Mouse (Mus musculus) neural tube, embryonic 13.5 days (tissue): ENCODE results near the gene Celf2. TPM values are rescaled to one million over a fixed set of nuclear protein-coding genes. Genes with fewer than 3 reads are reported as not detected.

Experiments
- ATAC-seq: fragments of 200-750 bp; cut with Nextera tagmentation; 2 replicates; pipeline ENCODE4 v1.8.0; 2017; ENCODE audit warnings: low read depth, mild to moderate bottlenecking, moderate TSS enrichment, moderate library complexity
- H3K27ac ChIP-seq: fragments of 300-500 bp; sonication (generic); replicated peaks from 2 replicates; pipeline ENCODE4 v1.5.1; 2015; ENCODE audit warnings: moderate library complexity, mild to moderate bottlenecking, inconsistent platforms
- H3K27me3 ChIP-seq: fragments of 300-500 bp; sonication (generic); 2 replicates; pipeline ENCODE4 v1.6.1; 2015; ENCODE audit warnings: mild to moderate bottlenecking, inconsistent platforms
- H3K36me3 ChIP-seq: fragments of 300-500 bp; sonication (generic); 2 replicates; pipeline ENCODE4 v1.6.1; 2015; ENCODE audit warnings: mild to moderate bottlenecking, inconsistent platforms
- H3K4me1 ChIP-seq: fragments of 300-500 bp; sonication (generic); replicated peaks from 2 replicates; pipeline ENCODE4 v1.6.1; 2015; ENCODE audit warnings: inconsistent platforms
- H3K4me2 ChIP-seq: fragments of 300-500 bp; sonication (generic); 2 replicates; pipeline ENCODE4 v1.6.1; 2015; ENCODE audit warnings: inconsistent platforms, mild to moderate bottlenecking, moderate library complexity
- H3K4me3 ChIP-seq: fragments of 300-500 bp; sonication (generic); 2 replicates; pipeline ENCODE4 v1.5.1; 2015; ENCODE audit warnings: mild to moderate bottlenecking, inconsistent platforms
- H3K9ac ChIP-seq: fragments of 300-500 bp; sonication (generic); 2 replicates; pipeline ENCODE4 v1.6.1; 2015; ENCODE audit warnings: moderate library complexity, mild to moderate bottlenecking, inconsistent platforms
- H3K9me3 ChIP-seq: fragments of 300-500 bp; sonication (generic); 2 replicates; pipeline ENCODE4 v1.6.1; 2016; ENCODE audit warnings: inconsistent platforms
- WGBS: fragments of 180-500 bp; shearing (Covaris S2); methylation state at CpG from one replicate; pipeline ENCODE4 v1.1.7; 2015; 5-methylcytosine and 5-hydroxymethylcytosine counted together
- polyA plus RNA-seq: library from polyadenylated mRNA; unstranded; fragments of >200 nt; fragmentation: Nextera tagmentation; extraction: Ambion mirVana; gene quantifications from 2 replicates; pipeline ENCODE4 v1.2.1, GENCODE M21; 2015

Gene Celf2
- polyA plus RNA-seq, 1 experiment from 2014 or later = 111 TPM

- H3K27me3 ChIP-seq = no peaks in the 10 kb centered on the region
- H3K27ac ChIP-seq = no peak overlapping the region
- WGBS = 81% methylated on average over 9 of the region's 9 CpGs
- H3K9ac ChIP-seq = no peak overlapping the region
- ATAC-seq = no peak
- no peak overlapping the region for H3K4me3 ChIP-seq
- H3K4me1 ChIP-seq = peaks cover 17% of the 10 kb centered on the region
- H3K36me3 ChIP-seq = no peaks in the 10 kb centered on the region
- H3K9me3 ChIP-seq = no peaks in the 10 kb centered on the region
- H3K4me2 ChIP-seq = no peak overlapping the region
Observed at GRCm38 (mm10) chr2:6945638-6946415, 563.5 kb downstream of the Celf2 start.

DNA sequence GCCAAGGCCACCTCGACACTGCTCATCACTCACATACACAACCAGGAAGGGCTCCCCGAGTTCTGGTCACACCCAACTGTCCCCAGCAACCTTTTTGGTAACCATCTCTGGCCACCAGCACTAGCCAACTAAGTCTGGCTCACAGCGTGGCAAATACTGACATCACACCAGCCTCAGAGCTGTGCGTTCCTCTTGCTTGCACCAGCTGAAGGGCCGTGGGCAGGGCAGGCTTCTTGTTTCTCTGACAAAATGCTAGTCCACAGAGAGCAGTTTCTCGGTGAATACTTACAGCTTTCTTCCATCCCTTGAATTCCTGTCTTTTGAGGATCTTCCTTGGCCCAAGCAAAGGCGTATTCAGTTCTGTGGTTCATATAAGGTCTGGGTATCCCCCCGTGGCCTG is 565.7 kb downstream of the Celf2 start:
- Histone ChIP-seq H3K9ac (no peak overlapping the region), H3K4me2 (no peak overlapping the region), H3K27me3 (no peaks in the 10 kb centered on the region), H3K36me3 (no peaks in the 10 kb centered on the region), H3K4me1 (peaks cover 17% of the 10 kb centered on the region), H3K4me3 (no peak overlapping the region), H3K9me3 (no peaks in the 10 kb centered on the region), H3K27ac (0 out of 2 replicates have a peak overlapping the region, but pooled peaks have one; percentile 23)
- no peak for ATAC-seq
- WGBS = 87% methylated on average over 8 of the region's 8 CpGs

DNA sequence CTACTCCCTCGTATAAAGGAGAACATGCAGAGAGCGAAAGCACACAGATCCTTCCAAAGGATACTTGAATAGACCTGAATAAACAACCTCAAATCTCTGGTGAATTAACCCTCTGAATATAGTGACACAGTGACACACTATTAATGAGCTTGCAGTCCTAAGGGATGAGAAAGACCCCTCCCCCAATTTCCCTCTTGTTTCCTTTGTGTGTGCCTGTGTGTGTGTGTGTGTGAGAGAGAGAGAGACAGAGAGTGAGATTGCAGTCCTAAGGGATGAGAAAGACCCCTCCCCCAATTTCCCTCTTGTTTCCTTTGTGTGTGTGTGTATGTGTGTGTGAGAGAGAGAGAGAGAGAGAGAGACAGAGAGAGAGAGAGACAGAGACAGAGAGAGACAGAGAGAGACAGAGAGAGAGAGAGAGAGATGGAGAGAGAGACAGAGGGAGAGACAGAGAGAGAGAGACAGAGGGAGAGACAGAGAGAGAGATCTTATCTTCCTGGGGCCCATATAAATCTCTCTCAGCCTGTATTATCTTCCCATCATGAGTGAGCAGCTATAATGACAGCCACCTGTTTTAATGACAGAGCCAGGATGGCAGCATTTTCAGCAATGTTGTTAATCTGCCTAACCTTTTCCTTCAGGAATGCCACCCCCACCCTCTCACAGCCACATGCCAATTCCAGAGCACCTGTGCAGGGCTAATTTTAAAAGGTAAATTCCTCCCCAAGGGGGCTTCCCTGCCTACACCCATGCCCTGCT is 566.5 kb downstream of the Celf2 start:
- H3K4me2 ChIP-seq = no peak overlapping the region
- H3K36me3 ChIP-seq = no peaks in the 10 kb centered on the region
- no peaks in the 10 kb centered on the region for H3K9me3 ChIP-seq
- H3K4me1 ChIP-seq = peaks cover 17% of the 10 kb centered on the region
- 36% methylated on average over 2 of the region's 2 CpGs for WGBS
- H3K9ac ChIP-seq = no peak overlapping the region
- no peak overlapping the region for H3K4me3 ChIP-seq
- H3K27ac ChIP-seq = peak overlapping the region; percentile 38; the same call in 1 of the 2 replicates
- no peaks in the 10 kb centered on the region; the same call in 1 of the 2 replicates for H3K27me3 ChIP-seq
- peak; percentile 77; the same call in 1 of the 2 replicates for ATAC-seq

DNA sequence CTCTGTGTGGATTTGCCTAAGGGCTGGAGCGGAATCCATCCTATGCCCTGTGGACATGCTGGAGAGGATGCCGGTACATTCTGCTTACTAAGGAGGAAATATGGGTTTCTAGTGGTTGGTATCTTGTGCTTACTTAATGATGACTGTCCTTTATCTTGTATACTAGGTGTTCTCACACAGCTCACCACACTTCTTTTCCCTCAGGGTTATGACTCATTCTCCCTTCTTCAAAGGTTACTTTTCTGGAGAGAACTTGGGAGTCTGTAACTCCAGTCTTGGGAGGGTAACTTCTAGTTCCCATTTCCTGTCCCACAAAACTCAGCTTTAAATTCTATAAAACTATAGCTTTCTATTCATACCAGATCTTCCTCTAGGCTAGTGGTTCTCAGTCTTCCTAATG is 570.2 kb downstream of the Celf2 start:
- WGBS = 92% methylated on average over 2 of the region's 2 CpGs

GRCm38 (mm10) chr2:6933130-6933529 is 576.2 kb downstream of the Celf2 start:
- ATAC-seq = peak; percentile 68; the same call in 1 of the 2 replicates
- no peak overlapping the region for H3K4me3 ChIP-seq
- H3K9ac ChIP-seq = no peak overlapping the region
- 16% methylated on average over 12 of the region's 12 CpGs for WGBS
- no peaks in the 10 kb centered on the region for H3K9me3 ChIP-seq
- no peaks in the 10 kb centered on the region; the same call in 1 of the 2 replicates for H3K27me3 ChIP-seq
- H3K27ac ChIP-seq = 0 out of 2 replicates have a peak overlapping the region, but pooled peaks have one; percentile 28
- H3K36me3 ChIP-seq = no peaks in the 10 kb centered on the region
- H3K4me1 ChIP-seq = peaks cover 17% of the 10 kb centered on the region
- H3K4me2 ChIP-seq = peak overlapping the region; percentile 30; the same call in 1 of the 2 replicates

More for the DNA sequence above, 570.2 kb downstream of the Celf2 start:
- Histone ChIP-seq H3K4me3 (no peak overlapping the region), H3K9me3 (no peaks in the 10 kb centered on the region), H3K4me1 (peaks cover 19% of the 10 kb centered on the region), H3K27me3 (no peaks in the 10 kb centered on the region; the same call in 1 of the 2 replicates), H3K36me3 (no peaks in the 10 kb centered on the region), H3K9ac (no peak overlapping the region), H3K27ac (no peak overlapping the region), H3K4me2 (no peak overlapping the region)
- no peak for ATAC-seq

DNA sequence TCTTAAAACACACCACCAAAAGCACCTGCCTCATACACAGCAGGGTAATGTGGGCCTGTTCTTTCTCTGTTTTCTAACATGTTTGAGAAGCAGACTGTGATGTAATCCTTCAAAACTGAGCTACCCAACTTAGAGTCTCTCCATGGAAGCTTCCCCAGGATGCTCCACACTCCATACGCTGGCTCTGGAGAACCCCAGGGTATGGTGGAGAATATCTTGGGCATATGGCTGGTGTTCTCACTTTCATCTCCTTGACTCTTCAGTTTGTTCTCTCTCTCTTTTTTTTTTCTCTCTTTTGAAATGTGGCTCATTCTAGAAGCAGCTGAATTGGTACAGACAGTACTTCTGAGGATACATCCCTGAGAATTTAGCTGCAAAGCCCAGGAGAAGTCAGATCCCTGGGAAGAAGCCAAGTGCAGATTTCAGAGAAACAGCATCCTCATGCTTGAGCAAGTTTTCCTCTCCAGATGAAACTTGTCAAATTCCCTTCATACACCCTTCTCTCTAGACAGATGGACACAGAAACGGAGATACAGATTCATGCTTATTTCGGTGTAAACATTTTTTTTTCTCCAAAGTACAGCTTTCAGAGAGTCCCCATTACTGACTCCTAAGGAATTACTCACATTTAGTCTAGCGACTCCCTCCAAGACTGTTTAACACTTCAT is 581.5 kb downstream of the Celf2 start:
- no peak for ATAC-seq
- 90% methylated on average over 4 of the region's 4 CpGs for WGBS
- no peak overlapping the region for H3K4me2 ChIP-seq
- no peak overlapping the region for H3K9ac ChIP-seq
- H3K4me3 ChIP-seq = no peak overlapping the region
- no peaks in the 10 kb centered on the region for H3K9me3 ChIP-seq
- H3K27ac ChIP-seq = no peak overlapping the region
- peaks cover 1% of the 10 kb centered on the region; the same call in 1 of the 2 replicates for H3K4me1 ChIP-seq
- no peaks in the 10 kb centered on the region for H3K27me3 ChIP-seq
- H3K36me3 ChIP-seq = no peaks in the 10 kb centered on the region

DNA sequence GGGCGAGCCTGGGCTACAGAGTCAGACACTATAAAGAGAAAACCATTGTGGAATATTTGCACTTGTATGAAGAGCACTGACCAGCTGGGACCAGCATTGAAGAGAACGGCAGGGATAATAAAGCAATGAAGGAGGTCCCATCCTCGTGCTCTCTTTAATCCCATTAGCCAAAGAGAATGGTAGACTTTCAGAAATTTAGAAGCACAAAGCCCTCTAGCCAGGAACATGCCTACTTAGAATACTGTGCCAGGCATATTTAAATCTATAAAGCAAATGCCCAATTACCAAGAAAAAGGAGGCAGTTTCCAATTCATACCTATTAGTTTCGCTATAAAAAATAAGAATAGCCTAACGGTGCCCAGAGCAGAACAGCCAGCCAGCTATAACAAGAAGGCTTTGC is 583.9 kb downstream of the Celf2 start:
- ATAC-seq = no peak
- Histone ChIP-seq H3K36me3 (no peaks in the 10 kb centered on the region), H3K4me3 (no peak overlapping the region), H3K27me3 (no peaks in the 10 kb centered on the region), H3K27ac (no peak overlapping the region), H3K4me2 (no peak overlapping the region), H3K4me1 (no peaks in the 10 kb centered on the region), H3K9ac (no peak overlapping the region), H3K9me3 (no peaks in the 10 kb centered on the region)
- WGBS = 53% methylated on average over 5 of the region's 5 CpGs

DNA sequence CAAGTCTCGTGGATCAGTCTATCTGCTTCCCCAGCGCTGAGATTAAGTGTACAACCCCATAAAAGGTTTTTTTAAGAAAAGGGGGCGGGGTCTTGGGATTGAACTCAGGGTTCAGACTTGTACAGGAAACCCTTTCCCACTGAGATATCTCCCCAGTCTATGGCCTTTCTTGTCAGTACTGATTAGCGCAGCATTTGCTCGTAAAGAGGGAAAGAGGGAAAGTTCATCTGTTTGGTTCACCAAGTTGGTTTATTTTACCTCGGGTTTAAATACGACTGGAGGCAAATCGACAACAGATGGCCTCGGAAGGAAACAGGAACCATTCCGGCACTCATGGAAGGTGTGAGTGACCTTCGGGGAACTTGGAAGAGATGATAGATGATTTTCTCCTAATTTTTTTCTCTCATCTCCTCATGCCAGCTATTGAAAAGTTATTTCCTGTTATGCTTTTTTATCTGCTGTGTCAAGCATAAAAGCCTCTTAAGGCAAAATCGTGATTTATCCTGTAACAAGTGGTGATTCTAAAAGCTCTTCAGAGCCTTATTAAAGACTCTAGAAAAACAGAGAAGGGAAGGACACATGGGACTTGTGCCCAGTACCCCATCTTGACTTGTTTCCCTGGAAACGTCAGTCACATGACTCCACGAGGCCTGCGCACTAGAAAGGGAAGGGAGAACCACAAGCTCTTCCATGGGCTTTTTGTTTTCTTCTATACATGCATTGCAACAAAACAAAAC is 585.5 kb downstream of the Celf2 start:
- H3K4me1 ChIP-seq = no peaks in the 10 kb centered on the region
- H3K27ac ChIP-seq = no peak overlapping the region
- no peak overlapping the region for H3K4me3 ChIP-seq
- 69% methylated on average over 15 of the region's 15 CpGs for WGBS
- H3K27me3 ChIP-seq = no peaks in the 10 kb centered on the region
- no peak overlapping the region for H3K9ac ChIP-seq
- H3K4me2 ChIP-seq = no peak overlapping the region
- ATAC-seq = no peak
- H3K9me3 ChIP-seq = no peaks in the 10 kb centered on the region
- H3K36me3 ChIP-seq = no peaks in the 10 kb centered on the region

GRCm38 (mm10) chr2:6915386-6915785 is 594.0 kb downstream of the Celf2 start:
- Histone ChIP-seq H3K9me3 (no peaks in the 10 kb centered on the region), H3K27me3 (no peaks in the 10 kb centered on the region), H3K4me3 (no peak overlapping the region), H3K36me3 (no peaks in the 10 kb centered on the region), H3K4me2 (no peak overlapping the region), H3K9ac (no peak overlapping the region), H3K27ac (no peak overlapping the region), H3K4me1 (no peaks in the 10 kb centered on the region)
- no peak for ATAC-seq
- WGBS = 84% methylated on average over 4 of the region's 4 CpGs

GRCm38 (mm10) chr2:6913315-6913714 is 596.0 kb downstream of the Celf2 start:
- peaks cover 3% of the 10 kb centered on the region; the same call in 1 of the 2 replicates for H3K27me3 ChIP-seq
- no peak for ATAC-seq
- no peak overlapping the region for H3K4me3 ChIP-seq
- no peak overlapping the region for H3K9ac ChIP-seq
- H3K36me3 ChIP-seq = no peaks in the 10 kb centered on the region
- WGBS = 90% methylated on average over 10 of the region's 10 CpGs
- H3K9me3 ChIP-seq = no peaks in the 10 kb centered on the region
- H3K27ac ChIP-seq = no peak overlapping the region
- H3K4me1 ChIP-seq = no peaks in the 10 kb centered on the region
- H3K4me2 ChIP-seq = no peak overlapping the region

GRCm38 (mm10) chr2:6911932-6912331 is 597.4 kb downstream of the Celf2 start:
- 45% methylated on average over 7 of the region's 7 CpGs for WGBS
- Histone ChIP-seq H3K36me3 (no peaks in the 10 kb centered on the region), H3K9me3 (no peaks in the 10 kb centered on the region), H3K9ac (no peak overlapping the region), H3K27ac (no peak overlapping the region), H3K4me3 (no peak overlapping the region), H3K4me2 (no peak overlapping the region), H3K27me3 (peaks cover 3% of the 10 kb centered on the region; the same call in 1 of the 2 replicates), H3K4me1 (no peaks in the 10 kb centered on the region)
- no peak for ATAC-seq
